Mouse (Mus musculus) inflammation-experienced regulatory T-cells, adult 6 months (primary cell): ENCODE results near the gene B4galt2. TPM values are rescaled to one million over a fixed set of nuclear protein-coding genes. Genes with fewer than 3 reads are reported as not detected.

Source experiments
- ATAC-seq: one replicate; pipeline ENCODE4 v1.8.0; 2017
- polyA plus RNA-seq, 3 experiments: library from polyadenylated mRNA; unstranded; fragments of 100-300 nt; shearing (Covaris generic); gene quantifications; one replicate each; pipeline ENCODE4 v1.2.1; 2017

The B4galt2 gene
- polyA plus RNA-seq, 3 experiments from 2014 or later: not detected

- no peak for ATAC-seq
These were observed 22.9 kb upstream of the B4galt2 start for GRCm38 (mm10) chr4:117906196-117906595.

- no peak for ATAC-seq
These were observed 21.5 kb upstream of the B4galt2 start for GRCm38 (mm10) chr4:117904761-117905160.

GRCm38 (mm10) chr4:117904094-117904493, 20.8 kb upstream of the B4galt2 start:
- ATAC-seq: no peak

DNA sequence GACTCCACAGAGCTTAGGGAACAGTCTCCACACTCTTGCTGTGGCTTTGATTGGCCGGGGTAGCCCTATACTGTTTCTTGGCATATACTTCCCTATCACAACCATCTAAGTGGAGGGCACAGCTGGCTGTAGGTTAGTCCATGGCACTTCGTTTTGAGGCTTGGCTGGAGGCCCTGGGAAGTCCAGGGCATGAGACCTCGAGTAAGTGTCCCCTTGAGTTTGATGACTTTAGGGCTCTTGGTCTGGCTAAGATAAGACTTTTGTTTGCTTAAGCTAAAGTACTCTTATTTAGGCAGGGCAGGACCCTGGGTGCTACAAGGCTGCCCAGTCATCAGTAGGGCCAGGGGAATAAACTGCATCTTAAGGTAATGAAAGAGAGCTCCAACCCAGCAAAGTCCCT, 14.8 kb upstream of the B4galt2 start:
- no peak for ATAC-seq

- no peak for ATAC-seq
These were observed 12.7 kb upstream of the B4galt2 start for GRCm38 (mm10) chr4:117896031-117896430.

DNA sequence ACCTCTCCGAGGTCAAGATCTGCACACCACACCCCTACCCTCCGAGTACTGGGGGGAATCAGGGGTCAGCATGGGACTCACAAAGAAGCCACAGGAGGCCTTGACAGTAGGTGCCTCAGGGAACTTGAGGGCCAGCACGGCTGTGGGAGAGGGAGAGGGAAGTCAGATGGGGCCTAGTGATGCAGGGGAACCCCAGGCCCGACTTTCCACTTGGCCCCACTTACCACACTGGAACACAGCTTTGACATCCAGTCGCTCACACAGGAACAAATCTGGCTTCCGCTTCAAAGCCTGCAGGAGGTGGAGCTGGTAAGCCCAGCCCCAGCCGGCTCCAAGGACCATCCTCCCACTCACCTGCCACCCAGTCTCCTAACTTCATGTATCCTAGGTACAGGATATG, 12.1 kb upstream of the B4galt2 start:
- no peak for ATAC-seq

DNA sequence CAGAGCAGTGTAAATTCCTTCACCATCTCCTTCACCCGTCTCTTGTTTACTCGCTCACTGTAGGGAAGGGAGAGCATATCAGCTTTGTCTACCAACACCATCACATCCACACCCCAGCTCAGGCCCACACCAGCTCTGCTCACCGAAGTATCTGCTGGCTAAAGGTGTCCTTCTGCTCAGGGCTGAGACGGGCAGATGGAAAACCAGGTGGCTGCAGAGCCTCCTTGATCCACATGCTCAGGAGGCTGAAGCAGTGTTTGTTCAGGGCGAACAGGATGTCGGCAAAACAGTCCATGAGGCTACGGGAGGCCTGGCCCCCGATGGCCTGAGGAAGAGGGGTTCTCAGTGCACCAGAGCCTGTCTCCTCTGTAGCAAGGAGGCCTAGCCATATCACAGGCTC, 11.3 kb upstream of the B4galt2 start:
- no peak for ATAC-seq

GRCm38 (mm10) chr4:117893376-117893775, 10.1 kb upstream of the B4galt2 start:
- no peak for ATAC-seq

- ATAC-seq: peak; percentile 91
These were observed 8.5 kb upstream of the B4galt2 start, which contains the start of gene Dph2 for GRCm38 (mm10) chr4:117891738-117892161. Gene Dph2, minus strand, starts transcription at chr4:117892032.

DNA sequence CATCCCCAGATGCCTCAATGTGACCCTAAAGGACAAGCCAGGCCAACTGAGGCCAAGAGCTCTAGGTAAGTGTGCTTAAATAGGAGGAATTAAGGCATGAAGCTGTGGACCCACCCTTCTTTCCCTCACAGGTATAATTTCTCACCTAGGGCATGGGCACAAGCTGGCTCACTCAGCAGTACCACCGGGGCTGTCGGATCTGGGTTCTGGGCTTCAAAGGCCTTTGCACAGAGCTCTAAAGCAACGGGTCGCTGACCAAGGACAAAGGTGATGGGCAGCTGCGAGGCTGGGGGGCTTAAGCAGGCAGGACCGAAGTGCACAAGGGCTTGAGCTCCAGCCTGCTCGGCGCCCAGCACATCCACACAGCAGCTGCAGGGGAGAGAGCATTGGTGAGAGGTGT, 7.5 kb upstream of the B4galt2 start:
- no peak for ATAC-seq

- ATAC-seq: no peak
These were observed 6.7 kb upstream of the B4galt2 start for GRCm38 (mm10) chr4:117890031-117890430.

- no peak for ATAC-seq
These were observed 6.2 kb upstream of the B4galt2 start for GRCm38 (mm10) chr4:117889471-117889870.

- no peak for ATAC-seq
These were observed 4.6 kb upstream of the B4galt2 start for GRCm38 (mm10) chr4:117887920-117888319.

DNA sequence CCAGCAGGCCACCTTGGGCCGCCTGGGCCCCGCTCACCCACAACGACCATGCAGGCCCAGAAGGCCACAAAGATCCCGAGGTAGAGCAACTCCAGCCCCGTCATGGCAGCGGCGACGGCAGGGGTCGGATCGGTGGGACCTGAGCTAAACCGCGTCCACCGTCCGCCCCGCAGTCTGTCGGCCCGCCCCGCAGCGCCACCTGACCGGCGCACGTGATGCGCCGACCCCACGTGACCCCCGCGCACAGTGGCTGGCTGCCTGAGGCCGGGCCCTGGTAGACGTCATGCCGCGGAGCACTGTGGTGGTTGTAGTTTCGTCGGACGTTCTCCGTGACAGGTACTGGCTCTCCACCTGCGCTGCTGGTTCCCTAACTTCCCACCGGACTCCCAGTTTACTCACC, 3.8 kb upstream of the B4galt2 start, which contains the start of gene Atp6v0b:
Gene Atp6v0b (minus strand): TSS at position 201 of the 400 bp plus-strand sequence.
- peak; percentile 88 for ATAC-seq

- no peak for ATAC-seq
These were observed 3.4 kb upstream of the B4galt2 start for GRCm38 (mm10) chr4:117886644-117887043.

- no peak for ATAC-seq
These were observed 2.7 kb upstream of the B4galt2 start for GRCm38 (mm10) chr4:117885994-117886393.

GRCm38 (mm10) chr4:117885093-117885492, 1.8 kb upstream of the B4galt2 start:
- ATAC-seq: no peak

DNA sequence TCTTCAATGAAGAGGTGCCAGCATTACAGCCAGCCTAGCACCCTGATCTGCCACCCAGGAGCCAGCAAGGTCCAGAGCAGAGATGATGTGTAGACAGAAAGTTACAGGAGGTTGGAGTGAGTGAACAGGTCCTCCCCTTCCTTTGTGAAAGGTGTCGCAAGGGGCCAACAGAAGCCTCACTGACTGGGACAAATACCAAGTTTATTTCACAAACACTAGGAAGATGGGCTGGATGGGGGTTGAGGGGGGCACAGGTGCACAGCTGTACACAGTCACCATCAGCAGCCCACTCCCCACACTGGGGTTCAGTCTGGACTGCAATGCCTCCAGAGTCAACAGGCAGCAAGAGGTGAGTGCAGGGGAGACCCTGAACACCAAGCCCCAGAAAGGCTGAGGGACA, 859 bp upstream of the B4galt2 start:
- no peak for ATAC-seq

GRCm38 (mm10) chr4:117878703-117879102, 4.6 kb downstream of the B4galt2 start:
- ATAC-seq: no peak

GRCm38 (mm10) chr4:117878301-117878700, 5.0 kb downstream of the B4galt2 start:
- ATAC-seq: no peak

DNA sequence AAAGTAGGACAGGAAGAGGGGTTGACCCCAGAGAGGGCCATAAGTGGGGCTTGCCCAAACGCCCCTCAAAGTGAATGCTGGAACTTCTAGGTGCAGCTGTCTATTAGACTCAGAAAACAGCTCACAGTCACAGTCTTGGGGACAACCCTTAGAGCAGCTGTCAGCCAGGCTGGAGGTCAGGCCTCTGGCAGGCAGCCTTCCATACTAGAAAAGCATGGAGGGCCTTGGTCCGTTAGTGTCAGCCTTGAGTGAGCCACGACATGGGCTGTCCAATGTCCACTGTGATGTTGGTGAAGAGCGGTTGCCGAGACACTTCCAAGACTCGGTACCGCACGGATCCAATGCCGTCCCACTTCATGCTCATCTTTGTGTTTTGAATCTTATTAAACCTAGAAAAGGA, 9.7 kb downstream of the B4galt2 start:
- ATAC-seq: no peak

DNA sequence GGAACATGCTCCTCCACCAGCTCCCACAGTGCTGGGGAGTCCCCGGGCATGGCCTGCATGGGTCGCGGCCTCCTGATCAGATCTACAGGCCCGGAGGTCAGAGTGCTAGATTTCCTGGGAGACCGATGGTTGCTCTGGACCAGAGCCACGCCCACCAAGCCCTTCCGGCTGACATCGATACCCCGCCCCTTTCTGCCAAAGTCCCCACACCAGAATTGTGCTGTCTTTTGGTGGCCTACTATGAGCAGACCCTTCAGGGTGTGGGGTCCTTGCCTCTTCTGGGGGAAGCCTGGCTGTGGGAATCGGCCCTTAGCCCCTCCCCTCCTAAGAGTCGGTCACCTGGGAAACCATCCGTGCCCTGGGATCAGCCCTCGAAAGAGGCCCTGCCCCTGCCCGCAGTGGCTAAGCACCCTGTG, 10.8 kb downstream of the B4galt2 start, which contains the start of gene Ccdc24:
Gene Ccdc24 (minus strand): TSS at position 87 of the 416 bp plus-strand sequence.
- ATAC-seq: no peak

- no peak for ATAC-seq
These were observed 11.5 kb downstream of the B4galt2 start for GRCm38 (mm10) chr4:117871787-117872186.

GRCm38 (mm10) chr4:117870437-117870836, 12.8 kb downstream of the B4galt2 start:
- ATAC-seq: no peak

DNA sequence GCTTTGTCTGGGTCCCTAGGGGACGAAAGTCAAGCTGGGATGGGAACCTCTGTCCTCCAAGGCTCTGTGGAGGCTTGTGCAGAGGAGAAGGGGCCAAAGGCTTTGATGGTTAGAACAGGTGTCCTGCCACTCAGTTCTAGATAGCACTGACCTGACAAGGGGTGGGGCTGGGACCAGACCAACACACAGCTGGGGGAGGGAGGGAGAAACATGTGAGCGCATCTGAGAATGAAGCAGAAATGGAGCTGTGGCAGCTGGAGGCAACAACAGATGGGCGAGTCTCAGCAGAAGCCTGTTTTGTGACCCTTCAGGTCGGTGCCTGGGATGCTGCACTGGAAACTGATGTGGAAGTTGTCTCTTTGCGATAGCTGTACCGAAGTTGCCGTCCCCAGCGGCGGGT, 14.0 kb downstream of the B4galt2 start:
- ATAC-seq: no peak
